Mouse (Mus musculus): ENCODE results near the gene Tsc22d3.
"Not testable (repeated sequence)": the region's sequence is repeated elsewhere in the genome, so short reads cannot be mapped to it uniquely, and the experiment has no call there.

Gene Tsc22d3

GRCm38 (mm10) chrX:140529074-140529561, 71.3 kb downstream of the Tsc22d3 start:
- no peak for DNase-seq (ENCODE audit: low read depth, low spot score)

DNA sequence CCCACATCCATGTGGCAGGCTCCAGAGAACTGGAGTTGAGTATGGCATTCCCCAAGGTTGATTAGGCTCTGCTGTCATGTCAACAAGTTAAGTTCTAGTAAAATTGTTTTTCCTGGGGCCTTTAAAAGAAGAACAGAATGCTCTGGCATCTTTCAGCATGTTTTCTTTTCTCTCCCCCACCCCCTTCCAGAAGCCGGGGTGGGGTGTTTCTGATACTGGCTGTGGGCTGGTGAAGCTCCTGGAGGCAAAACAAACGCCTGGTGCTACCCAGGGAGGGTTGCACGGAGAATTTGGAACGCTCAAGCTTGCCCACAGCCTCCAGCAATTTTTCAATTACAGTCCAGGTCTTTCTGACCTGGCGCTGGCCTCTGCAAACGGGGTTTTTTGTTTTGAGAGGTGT, 73.2 kb downstream of the Tsc22d3 start:
- DNase-seq (ENCODE audit: low read depth, low spot score) = no peak

DNA sequence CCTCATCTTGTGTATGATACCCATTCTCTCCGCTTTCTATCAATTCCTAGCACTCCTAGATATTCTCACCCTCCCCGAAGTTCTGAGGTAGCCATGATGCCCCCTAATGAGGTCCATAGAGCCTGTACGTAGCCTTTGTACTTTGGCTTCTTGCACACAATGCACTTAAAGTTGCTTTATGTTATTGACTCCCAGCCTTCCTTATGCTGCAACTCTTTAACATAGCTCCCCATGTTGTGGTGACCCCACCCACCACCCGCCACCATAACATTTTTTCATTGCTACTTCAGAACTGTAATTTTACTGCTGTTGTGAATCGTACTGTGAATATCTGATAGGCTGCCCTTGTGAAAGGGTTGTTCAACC, 74.2 kb downstream of the Tsc22d3 start:
- no peak for DNase-seq (ENCODE audit: low read depth, low spot score)

DNA sequence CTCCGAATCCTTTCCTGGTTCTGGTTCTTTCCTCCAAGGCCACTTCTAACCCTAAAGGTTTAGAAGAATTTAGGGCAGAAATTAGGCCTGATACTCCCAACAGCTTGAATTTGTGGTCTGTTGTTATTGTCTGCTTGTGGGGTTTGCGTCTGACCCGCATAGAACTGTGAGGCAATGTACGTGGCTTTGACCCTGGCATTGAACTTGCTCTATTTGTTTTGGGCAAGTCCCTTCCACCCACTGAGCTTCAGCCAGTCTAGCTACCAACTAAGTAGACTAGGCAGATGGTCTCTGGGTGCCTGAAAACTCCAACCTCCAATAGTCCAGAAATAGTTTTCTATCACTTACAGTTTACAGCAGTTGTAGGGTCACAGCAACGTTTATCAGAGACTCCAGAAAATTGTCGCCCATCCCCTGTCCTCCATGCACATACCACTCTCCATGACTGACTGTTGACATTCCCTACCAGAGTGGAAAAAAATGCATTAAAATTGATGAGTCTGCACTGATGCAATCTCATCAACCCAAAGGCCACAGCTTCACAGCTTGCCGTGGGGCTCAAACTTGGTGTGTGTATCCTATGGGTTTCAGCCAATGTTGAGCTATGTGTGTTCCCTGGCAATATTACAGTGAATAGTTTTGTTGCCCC, 74.7 kb downstream of the Tsc22d3 start:
- no peak for DNase-seq (ENCODE audit: low read depth, low spot score)

DNA sequence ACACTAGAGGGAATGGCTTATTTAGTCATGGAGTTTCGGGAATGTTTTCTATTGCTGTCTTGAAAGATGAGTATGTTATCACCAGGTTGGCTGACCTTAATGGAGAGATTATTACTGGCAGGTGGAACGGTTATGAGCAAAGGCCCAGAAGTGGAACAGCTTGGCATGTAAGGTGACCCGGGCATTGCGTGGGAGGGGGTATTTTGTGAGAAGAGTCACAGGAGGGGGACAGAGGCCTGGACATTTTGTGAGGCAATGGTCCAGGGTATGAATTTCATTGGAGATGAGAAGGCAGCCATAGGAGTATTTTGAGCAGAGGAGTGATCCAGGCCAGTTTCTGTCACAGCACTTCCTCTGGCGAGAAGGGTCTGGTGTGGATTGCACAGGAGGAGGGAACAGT, 76.2 kb downstream of the Tsc22d3 start:
- DNase-seq (ENCODE audit: low read depth, low spot score) = no peak

DNA sequence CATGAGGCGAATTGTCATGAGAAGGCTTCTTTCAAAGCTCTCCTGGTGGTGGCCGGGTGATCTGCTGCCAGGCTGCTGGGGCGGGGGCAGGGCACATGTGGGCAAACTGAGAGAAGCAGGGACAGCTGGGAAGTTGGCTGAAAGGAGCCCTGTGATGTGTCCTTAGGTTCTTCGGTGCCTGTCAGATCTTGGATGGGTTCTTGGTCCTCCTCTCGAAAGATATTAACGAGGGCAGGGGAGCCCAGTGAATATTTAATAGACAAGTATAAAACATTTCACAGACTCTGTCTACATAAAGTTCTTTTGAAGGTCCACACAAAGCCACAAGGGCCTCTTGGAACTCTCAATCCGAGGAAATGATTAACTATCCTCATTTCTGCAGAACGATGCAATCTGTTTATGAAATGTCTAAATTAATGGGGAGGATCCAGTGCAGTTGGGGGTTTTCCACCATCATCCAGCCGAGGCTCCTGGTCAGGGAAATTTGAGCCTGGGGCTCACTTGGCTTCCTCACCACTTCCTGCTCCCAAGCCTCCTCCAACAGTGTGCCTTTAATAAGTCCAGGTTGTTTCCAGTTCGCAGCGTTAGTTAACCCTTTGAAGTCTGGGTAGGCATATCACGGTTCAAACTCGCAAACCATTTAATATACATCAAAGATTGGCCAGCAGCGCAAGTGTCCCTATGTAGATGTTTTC, 78.2 kb downstream of the Tsc22d3 start:
- no peak for DNase-seq (ENCODE audit: low read depth, low spot score)

GRCm38 (mm10) chrX:140520146-140521102, 80.0 kb downstream of the Tsc22d3 start:
- DNase-seq (ENCODE audit: low read depth, low spot score) = peak; percentile 92

DNA sequence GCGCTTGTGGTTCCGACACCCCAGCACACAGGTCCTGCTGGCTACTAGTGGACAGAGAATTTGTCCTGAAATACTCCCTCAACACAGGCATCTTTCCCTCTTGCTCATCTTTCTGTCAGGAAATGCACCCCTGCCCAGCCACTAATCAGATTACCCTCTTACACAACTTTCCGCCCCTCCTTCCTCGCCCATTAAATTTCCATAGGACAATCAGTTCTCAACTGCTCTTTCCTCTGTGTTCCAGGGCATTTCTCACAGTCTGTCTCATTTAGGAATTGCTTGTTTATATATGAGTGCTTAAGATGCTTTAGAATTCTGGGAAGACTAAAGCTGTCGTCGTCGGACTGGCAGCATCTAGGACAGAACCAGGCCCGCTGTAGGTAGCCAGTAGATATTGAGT, 82.1 kb downstream of the Tsc22d3 start:
- DNase-seq (ENCODE audit: low read depth, low spot score) = no peak

DNA sequence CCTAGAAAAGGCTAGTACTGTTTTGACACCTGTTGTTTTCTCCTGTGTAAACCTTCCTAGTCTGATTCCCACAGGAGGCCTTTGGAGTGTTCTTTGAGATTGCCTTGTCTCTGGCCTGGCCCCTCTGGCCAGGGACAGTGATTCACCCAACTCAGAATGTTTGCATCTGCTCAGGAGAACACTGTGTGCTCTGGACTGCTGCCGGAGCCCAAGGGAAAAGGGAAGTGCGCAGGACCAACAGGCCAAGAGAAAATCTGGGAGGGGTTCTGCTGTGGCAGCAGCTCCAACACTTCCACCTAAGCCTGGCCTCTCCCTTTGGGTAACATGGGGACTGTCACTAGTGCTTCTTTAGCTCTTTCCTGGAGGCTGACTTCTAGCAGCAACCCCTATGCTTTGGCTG, 87.1 kb downstream of the Tsc22d3 start:
- no peak for DNase-seq (ENCODE audit: low read depth, low spot score)

DNA sequence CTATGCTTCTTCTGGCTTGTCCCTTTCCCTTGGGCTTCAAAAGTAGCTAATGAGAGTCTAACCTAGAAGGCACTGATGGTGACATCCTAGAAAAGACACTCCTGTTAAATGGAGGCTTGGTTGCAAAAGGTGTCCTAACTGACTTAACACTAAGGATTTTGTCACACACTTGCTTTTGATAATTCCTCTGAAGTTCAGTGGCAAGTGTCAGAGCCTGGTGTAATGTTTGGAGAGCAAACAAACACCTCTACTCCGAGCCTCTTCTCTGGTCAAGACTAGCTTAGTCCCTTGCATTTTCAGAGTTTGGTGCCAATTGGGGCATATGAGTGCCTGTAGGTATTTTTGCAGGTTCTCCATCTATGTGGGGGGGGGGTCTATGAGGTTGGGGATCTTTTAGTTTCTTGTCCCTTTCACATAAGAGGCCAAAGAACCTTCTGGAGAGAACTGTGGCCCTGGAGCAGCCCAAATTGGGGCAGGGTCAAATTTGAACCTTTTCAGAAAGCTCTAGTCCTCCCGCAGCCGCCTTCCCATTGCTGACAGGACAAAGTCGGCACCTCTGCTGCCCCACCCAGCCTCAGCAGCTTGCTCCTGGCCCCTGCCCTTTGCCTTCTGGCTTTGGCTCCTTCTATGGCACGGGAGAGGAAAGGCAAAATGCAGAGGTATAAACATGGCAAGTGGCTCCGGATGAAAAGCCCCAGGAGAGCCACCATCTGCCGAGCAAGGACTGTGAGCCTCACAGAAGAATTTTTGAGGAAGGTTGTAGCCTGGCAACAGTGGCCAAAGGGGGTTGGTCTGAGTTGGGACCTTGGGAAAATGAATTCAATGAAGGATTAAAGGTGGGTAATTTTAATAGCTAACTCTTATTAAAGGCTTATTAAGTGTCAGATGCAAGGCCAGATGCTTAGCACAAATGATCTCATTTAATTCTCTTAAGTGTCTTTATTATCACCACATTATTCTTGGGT, 88.5 kb downstream of the Tsc22d3 start:
- no peak for DNase-seq (ENCODE audit: low read depth, low spot score)

GRCm38 (mm10) chrX:140510696-140511429, 89.6 kb downstream of the Tsc22d3 start:
- DNase-seq (ENCODE audit: low read depth, low spot score) = no peak

GRCm38 (mm10) chrX:140509817-140510216, 90.6 kb downstream of the Tsc22d3 start:
- DNase-seq (ENCODE audit: low read depth, low spot score) = no peak

- DNase-seq (ENCODE audit: low read depth, low spot score) = not testable (repeated sequence)
These were observed 91.7 kb downstream of the Tsc22d3 start for GRCm38 (mm10) chrX:140508791-140509190.

GRCm38 (mm10) chrX:140507377-140507776, 93.1 kb downstream of the Tsc22d3 start:
- no peak for DNase-seq (ENCODE audit: low read depth, low spot score)

- peak; percentile 40 for DNase-seq (ENCODE audit: low read depth, low spot score)
These were observed 93.9 kb downstream of the Tsc22d3 start for GRCm38 (mm10) chrX:140506436-140507180.

DNA sequence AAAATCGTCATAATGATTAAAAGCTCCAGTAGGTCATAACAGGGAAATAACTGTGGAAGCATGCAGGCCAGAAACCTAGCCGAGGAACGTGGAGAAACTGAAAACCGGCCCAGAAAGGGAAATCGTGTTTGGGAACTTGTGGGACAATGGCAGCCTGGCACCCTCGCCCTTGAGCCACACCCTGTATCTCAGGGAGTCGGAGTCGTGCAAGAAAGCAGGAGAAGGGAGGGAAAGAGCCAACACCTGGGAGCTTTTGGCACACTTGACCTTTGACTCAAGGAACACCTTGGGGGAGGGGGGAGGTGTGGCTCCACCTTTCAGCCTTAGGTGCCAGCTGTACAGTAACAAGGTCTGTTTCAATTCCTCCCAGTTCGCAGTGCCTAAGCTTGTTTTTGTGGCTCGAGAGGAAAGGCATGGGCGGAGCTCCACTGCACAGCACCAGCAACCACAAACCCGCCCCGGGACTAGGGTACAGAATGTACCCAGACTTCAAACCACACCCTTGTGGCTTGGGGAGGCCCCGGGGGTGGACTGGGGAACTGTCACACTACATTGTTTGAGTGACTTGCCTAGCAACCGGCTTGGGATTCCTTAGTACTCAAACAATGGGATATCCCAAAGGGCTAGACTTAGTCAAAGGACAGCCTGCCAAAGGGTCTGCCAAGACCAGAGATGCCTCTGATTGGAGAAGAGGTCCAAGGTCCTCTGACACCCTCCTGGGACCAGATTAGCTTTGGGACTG, 94.8 kb downstream of the Tsc22d3 start:
- peak; percentile 89 for DNase-seq (ENCODE audit: low read depth, low spot score)

DNA sequence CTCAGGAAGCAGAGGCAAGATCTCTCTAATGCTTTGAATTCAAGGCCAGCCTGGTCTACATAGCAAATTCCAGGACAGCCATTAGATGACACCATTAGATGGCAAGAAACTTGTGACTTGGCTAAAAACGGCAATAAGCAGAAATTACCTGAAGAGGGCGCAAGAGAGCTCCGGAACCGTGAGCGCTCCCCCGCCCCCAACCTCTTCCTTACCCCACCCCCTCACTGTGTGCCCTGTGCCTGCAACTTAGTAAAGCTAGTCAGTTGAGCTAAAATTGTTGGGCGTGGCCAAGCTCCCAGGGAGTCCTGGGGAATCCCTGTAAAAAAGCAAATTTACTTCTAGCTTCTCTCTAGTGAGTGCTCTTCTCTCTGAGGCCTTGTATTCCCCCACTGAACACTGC, 96.6 kb downstream of the Tsc22d3 start:
- peak; percentile 76 for DNase-seq (ENCODE audit: low read depth, low spot score)

GRCm38 (mm10) chrX:140501401-140502301, 98.8 kb downstream of the Tsc22d3 start:
- DNase-seq (ENCODE audit: low read depth, low spot score) = peak; percentile 5
